Mouse (Mus musculus) liver, adult 2 months (tissue): Measurements from ENCODE around the gene Tbc1d5.

ENCODE experiments used
- CTCF ChIP-seq: fragments of 200-500 bp; IDR thresholded peaks from 2 replicates; pipeline ENCODE4 v1.5.1; 2011; ENCODE audit warnings: low read depth, low read length, control low read depth
- POLR2A ChIP-seq: fragments of 200-500 bp; IDR thresholded peaks from 2 replicates; pipeline ENCODE4 v1.6.1; 2011; ENCODE audit warnings: low read length, control low read depth; ENCODE audit not compliant: insufficient read depth; ENCODE audit errors: extremely low read depth

DNA sequence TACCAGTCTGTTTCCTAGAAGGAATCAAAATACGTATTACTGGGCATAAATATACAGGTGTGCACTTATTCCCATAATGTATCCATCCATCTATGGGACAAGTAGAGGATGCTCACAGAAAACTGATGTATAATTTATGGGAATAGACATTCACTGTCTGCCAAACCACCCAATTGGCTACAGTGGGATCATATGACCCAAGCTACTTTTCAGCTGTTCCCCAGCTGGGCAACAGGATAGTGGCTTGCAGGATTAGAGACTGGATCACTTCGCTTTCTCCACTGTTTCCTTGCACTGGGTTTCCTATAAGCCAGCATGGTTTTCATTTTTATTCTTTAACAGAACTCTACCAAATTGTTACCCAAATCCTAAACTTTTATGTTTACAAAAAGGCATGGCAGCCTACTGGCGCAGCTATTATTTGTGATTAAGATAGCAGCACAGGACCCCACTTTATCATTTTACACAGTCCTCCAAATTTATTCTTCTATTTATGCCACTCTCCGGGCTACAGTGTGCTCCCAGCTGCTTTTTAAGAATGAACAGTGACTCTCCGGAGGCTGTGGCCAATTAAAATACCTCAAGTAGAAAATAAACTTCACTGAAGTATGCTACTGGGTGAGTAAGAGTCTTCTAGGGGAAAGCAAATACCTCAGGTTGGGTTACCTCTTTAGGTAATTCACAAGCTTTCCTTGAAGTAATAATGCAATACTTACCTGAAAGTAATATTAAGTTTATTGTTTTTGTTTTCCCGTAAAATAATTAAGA is 270.4 kb downstream of the Tbc1d5 start:
- no peak for TF ChIP-seq POLR2A
- TF ChIP-seq CTCF: no peak
